Mouse (Mus musculus) thymus, adult 2 months (tissue): Measurements from ENCODE around the gene Man2b1.

Experiments used
- CTCF ChIP-seq: fragments of 200-500 bp; IDR thresholded peaks from 2 replicates; pipeline ENCODE4 v1.5.1; 2012; ENCODE audit warnings: mild to moderate bottlenecking, control low read depth, low read length, moderate library complexity, borderline replicate concordance; ENCODE audit not compliant: control insufficient read depth, poor library complexity, insufficient read depth; ENCODE audit errors: extremely low read depth
- POLR2A ChIP-seq: fragments of 200-500 bp; IDR thresholded peaks from 2 replicates; pipeline ENCODE4 v1.6.1; 2012; ENCODE audit warnings: mild to moderate bottlenecking, low read length, control low read depth, moderate library complexity; ENCODE audit not compliant: control insufficient read depth, poor library complexity, insufficient read depth; ENCODE audit errors: extremely low read depth

DNA sequence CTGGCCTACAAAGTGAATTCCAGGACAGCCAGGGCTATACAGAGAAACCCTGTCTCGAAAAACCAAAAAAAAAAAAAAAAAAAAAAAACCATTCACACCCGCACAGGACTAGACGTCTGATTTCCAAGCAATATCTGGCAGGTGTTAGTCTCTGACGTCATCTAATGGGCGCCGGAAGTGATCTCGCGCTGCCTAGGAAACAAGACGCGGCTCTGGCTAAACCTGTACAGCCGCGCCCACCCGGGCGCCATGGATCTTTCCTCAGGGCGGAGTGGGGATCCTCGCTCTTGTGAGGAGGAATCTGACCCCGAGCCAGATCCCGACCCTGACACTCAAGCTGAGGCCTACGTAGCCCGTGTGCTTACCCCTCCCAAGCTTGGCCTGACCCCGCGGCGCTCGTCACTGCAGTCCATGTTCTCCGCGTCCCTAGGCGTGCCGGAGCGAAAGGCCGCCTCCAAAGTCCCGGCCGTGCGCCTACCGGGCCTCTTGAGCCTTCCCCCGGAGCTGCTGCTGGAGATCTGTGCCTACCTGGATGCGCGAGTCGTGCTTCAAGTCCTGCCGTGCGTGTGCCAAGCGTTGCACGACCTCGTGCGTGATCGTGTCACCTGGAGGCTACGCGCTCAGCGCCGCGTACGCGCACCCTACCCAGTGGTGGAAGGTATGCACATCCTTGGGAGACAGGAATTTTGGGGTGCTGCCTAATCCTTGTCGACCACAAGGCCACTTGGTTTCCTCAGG, 23.0 kb upstream of the Man2b1 start, which contains the start of gene Fbxw9:
- TF ChIP-seq CTCF = no peak
- TF ChIP-seq POLR2A = no peak
